Mouse (Mus musculus): ENCODE data around the gene Krt32.

Gene Krt32

DNA sequence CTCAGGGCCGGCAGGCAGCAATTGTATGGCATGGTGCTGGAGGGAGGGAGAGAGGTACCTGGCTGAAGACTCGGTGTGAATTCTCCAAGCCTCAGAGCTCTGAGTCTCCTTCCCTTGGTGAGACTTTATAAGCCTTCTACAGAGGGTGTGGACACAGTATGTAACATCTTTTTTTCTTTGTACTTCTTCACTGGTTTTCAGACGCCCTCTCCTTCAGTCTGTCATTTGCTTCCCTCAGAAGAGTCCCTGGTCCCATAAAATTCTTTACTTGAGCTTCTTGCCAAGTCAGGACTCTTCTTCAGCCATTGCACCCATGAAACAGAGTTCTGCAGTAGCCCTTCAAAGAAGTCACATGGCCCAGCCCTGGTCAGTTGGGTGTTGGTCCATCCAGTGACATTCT is 37.6 kb downstream of the Krt32 start, which contains the start of gene Krt31:
Gene Krt31, minus strand, starts transcription at position 101 of the 400 bp plus-strand sequence.
- no peak for DNase-seq

DNA sequence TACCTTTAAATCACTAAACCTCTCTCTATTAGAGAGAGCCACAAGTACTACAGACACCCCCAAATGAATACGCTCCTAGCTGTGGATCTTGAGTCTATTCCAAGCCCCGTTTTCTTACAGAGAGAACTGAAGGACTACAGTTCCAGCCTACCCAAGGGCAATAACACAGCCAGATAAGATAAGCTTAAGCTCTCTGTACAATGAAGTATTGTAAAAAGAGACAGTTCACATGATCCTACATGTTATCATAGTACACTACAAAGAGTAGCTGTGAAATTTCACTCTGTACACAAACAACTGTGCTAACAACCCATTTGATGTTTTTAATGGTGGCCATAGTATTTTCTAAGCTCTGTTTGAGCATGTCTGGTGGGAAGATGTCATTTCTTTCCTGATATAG is 40.8 kb downstream of the Krt32 start:
- DNase-seq: no peak

GRCm38 (mm10) chr11:100046303-100046866 is 41.6 kb downstream of the Krt32 start:
- no peak for DNase-seq

DNA sequence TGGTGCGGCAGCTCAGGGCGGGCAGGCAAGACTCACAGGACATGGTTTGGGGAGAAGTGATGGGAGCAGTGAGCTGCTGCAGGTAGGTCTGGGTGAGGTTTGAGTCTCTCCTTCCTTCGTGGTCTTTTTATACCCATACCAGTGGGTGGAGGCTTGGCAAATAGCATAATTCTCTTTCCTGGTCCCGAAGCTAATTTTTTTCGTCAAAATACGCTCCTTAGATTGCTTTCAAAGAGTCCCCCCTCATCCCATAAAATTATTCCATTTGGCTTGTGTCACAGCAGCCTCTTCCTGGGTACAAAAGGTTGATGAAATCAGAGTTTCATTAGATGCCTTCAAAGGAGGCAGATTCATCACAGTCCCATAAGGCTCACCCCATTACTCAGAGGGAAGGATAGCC is 46.6 kb downstream of the Krt32 start, which contains the start of gene Krt34:
Gene Krt34, minus strand, starts transcription at position 101 of the 400 bp plus-strand sequence.
- DNase-seq: no peak

Measured in embryo, embryonic 11 days (tissue).